Mouse (Mus musculus): ENCODE data around the gene Sytl4.

Gene Sytl4
- long read RNA-seq, experiment 1, partial matches to known transcripts = 0 of 4 reads
- long read RNA-seq, experiment 1, other reads (novel, unspliced or antisense) = 2 of 4 reads
- long read RNA-seq, experiment 2, partial matches to known transcripts = 2 of 6 reads
- long read RNA-seq, experiment 2, other reads (novel, unspliced or antisense) = 3 of 6 reads

DNA sequence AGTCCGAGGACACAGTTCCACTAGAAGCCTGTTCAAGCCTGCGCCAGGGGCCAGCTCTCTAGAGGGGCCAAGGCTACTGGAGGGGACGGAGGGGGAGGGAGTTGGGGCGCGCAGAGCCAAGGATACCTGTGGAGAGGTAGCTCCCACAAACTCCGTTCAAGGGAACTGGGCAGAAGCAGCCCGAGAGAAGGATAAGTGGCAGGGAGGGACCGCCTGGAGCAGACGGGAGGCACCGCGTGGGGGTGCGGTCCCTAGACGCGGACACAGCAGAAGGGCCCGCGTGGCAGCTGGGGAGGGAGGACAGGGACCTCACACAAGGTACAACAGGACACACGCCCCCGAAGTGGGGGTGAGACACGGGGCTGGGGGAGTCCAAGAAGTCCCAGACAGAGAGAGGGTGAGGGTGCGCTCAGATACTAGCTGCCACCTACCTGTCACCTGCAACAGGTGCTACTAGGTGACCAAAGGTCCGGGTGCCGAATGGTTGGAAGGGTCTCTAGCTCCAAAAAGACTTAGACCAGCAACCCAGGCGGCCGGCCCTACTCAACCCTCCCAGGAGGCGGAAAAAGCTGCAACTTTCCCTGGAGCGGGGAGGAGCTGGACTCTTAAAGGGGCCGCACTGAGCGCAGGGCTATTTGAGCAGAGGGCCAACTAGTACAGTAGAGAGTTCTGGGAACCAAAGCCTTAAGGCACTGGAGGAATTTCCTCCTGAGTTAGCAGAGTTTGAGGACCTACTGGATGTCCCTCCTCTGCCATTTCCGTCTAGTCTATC lies at the start of gene Sytl4:
TSS of gene Sytl4 (minus strand) at position 582 of the 772 bp plus-strand sequence.
- intact Hi-C loops (cut with DNase I) = no loop called here

DNA sequence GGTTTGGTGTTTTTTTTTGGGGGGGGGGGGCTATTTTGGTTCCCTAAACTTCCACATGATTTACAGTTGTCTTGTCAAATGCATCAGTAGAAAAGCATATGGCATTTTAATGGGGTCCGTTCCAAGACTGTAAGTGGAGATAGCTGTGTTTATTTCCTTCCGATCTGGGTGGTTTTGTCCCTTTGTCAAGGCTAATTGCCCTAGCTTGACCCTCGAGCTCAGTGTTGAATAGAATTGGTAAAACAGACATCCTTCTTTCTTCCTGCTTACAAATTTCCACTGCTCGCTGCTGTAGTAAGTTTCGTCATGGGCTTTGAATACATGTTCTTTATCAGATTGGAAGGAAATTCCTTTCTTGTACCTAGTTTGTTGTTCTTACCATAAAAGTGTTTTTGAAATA lies 39.1 kb upstream of the Sytl4 start:
- intact Hi-C loops (cut with DNase I) = no loop called here

DNA sequence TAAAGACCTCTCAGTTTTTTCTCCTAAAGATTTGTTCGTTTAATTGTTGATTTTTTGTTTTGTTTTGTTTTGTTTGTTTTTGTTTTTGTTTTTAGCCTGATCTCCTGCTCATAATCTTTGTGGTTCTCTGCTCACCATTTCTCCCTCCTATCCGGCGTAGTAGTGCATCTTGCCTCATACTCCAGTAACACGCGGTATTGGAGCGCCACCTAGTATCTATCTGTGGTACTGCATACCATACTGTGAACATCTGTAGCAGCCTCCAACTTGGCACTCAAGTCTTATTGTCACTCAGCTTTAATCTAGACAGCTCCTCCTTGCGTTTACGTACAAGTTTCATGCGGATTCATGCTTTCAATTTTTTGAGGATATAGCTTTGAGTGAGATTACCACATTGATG lies 37.4 kb upstream of the Sytl4 start:
- intact Hi-C loops (cut with DNase I) = loop anchor here (1.0 to 10.0 kb wide), 3 partner anchors 72 to 234 kb away; no protein-coding TSS in a partner anchor

DNA sequence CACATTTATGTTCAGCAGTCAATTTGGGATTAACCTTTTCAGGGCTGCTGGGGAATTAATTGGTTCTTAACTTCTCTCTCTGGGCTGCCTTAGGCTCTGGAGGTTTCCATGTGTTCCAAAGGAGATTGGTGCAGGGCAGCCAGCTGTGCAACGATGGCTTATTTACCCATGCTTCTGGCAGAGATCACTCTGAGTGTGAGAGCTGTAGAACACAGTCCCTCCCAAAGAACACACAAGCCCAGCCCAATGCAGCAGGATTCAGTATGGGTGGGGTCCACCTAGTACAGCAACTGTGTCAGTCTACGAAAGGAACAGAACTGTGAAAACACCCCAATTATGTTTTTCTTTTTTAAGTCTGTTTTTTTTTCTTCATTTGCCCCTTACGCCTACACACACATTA lies 14.3 kb upstream of the Sytl4 start:
- intact Hi-C loops (cut with DNase I) = no loop called here

DNA sequence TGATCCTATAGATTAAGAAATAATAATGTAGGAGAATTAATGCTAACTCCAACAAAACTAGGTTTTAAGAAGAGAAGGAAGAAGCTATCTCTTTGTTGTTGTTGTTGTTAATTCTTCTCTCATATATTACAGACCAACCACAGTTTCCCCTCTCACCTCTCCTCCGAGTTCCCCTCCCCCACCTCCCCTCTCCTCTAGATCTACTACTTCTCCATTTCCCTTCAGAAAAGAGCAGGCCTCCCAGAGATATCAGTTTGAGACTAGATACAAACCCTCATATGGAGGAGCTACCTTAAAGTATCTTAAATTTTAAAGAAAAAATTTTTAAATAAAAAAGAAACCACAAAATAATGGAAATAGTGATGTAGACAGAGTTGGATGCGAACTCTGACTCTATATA lies 17.0 kb downstream of the Sytl4 start:
- intact Hi-C loops (cut with DNase I) = no loop called here

DNA sequence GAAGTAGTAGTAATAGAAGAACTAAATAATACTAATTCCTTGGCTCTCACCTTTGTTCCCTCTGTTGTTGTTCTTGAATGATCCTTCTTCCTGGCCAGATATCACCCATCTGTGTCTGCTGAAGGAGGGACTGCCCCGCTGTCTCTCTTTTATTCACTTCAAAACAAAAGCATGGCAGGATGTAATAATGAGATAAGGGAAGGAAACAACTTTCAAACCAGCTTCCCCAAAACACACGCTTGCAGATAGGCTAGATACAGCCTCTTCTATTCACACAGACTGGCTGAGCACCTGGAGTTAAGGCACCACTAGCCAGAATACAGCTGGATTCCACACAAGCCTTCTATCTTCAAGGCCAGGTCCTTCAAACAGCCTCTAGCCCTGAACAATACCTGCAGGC lies 21.0 kb downstream of the Sytl4 start:
- intact Hi-C loops (cut with DNase I) = no loop called here

DNA sequence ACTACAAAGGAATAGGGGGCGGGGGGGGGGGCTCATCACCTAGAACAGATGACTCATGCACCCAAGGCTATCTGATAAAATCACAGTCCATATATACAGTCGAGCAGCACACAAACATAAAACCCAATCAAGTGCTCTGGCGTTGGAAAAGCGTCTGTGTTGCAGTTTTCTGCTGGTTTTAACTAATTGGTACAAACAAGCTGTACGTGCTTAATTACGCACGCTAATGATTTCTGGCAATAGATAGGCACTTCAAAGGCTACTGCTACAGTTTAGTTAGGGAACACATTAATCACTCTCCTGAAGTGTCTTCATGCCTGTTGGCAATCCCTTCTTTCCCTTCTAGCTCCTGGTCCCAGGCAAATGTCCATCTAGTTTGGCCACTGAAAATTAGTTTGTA lies 27.0 kb downstream of the Sytl4 start:
- intact Hi-C loops (cut with DNase I) = no loop called here

DNA sequence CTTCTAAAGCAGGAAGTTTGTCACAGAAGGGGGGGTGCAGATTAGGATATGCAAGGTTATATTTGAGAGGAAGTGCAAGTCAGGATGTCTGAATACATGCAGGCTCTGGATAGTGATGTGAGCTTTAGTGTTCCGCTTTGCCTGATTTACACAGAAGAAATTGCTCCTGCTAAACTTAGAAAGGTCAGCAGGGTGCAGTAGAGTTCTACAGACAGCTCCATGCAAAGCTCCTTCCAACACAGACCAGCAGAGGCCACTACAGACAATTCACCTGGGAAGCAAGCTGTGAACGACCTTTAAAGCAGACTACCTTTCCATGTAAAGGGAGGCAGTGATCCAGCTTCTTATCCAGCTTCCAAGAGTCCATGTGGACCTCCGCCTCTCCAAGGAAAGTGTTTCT lies 34.2 kb downstream of the Sytl4 start:
- intact Hi-C loops (cut with DNase I) = loop anchor here (1.0 kb wide), 1 partner anchor 72 kb away; no protein-coding TSS in a partner anchor

DNA sequence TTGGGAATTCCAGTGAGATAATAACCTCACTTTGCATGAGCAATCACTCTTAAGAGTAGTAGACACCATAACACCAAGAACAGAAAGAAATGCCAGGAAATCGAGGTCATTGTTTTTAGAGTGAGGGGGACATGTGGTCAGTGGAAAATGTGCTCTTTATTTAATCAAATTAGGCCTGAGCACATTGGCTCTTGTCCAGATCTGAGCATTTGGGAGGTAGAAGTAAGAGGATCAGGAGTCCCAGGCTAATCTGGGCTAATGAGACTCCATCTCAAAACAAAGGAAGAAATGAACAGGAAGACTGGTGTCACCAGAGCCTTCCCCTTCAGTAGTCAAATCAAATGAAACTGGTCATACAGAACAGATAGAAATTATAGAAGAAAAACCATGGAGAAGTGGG lies 42.1 kb downstream of the Sytl4 start:
- intact Hi-C loops (cut with DNase I) = no loop called here

DNA sequence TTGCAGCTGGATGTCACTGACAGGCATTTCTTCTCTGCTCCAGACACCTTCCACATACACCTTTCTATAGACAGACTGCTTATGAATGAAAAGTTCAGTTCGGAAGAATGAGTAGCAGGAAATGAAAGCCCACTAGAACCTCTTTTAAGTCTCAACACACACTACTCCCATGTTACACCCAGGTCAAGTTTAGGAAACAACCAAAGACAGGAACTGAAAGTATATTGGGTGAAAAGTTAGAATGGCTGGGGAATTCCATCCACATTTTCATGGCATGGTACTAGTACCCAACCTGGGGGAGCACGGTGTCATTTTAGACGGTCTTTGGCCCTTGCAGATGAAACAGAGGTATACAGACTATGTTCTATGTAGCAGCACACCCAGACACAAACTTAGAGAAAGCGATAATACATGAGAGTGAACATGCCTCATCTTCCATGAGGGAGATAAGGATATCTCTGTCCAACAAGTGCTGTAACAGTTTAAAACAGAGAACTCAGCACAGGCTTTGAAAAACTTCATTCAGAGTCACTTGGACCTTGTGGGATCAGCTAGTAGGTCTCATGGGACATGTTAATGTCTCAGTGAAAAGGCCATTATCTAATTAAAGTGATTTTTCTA lies 44.9 kb downstream of the Sytl4 start:
- intact Hi-C loops (cut with DNase I) = no loop called here

DNA sequence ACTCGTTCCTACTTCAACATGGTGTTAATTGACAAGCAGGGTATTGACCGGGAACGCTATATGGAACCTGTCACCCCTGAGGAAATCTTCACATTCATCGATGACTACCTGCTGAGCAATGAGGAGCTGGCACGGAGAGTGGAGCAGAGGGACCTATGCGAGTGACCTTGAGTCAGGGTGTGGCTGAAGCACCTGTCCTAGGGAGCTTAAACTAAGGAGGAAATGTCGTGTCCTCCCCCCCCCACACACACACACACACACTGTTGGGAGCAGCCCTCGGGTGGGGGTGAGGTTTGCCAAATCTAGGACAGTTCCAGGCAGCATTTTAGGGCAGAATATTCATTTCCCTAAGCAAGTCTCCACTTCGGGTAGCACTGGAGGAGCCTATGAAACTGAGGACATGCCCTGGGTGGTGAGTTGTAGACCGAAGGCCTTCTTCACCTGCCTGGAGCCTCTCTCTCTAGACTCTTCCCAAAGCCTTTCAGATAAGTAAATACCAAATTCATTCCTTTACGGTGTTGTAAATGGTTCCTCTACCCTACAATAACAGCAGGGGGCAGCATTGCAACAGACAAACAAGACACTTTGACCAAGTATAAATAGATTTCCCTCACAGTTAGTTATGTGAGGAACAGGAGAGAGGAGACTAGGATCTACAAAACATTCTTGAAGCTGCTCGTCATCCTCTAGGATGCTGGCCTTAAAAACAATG lies 50.2 kb downstream of the Sytl4 start:
- intact Hi-C loops (cut with DNase I) = loop anchor here (5.0 kb wide), 1 partner anchor 86 kb away; no protein-coding TSS in a partner anchor

DNA sequence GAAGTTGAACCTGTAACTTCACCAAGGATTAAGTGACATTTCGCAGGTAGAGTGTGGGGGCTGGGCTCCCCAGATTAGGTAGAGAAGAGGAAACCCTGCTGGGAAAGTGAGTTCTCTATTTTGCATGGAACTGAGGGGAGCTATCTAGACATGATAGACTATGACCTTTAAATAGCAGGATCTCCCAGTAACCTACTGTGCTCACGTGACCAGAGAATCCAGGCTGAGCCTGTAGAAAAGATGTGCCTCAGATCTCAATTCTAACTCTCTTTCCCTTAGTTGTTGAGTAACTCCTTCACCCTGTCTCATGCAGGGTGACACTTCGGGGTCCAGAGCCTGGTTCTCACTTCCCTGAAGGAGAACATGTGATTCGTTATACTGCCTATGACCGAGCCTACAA lies 54.9 kb downstream of the Sytl4 start:
- intact Hi-C loops (cut with DNase I) = no loop called here

DNA sequence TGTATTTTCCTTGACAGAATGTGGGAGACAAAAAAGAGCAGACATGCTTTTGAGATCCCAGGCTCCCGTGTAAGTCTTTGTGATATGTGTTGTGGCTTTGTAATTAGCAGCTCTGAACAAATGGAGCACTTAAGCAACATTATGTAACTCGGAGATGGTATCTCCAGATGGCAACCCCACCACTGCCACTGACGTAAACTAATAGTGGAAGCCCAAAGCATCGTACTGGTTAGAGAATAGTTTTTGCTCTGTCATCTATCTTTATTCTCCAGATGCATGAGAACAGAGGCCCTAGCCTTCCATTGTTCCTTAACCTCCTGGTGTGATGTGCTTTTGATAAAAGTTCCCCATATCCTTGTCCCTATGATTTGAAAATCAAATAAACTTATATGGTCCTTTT lies 60.4 kb downstream of the Sytl4 start:
- intact Hi-C loops (cut with DNase I) = no loop called here

DNA sequence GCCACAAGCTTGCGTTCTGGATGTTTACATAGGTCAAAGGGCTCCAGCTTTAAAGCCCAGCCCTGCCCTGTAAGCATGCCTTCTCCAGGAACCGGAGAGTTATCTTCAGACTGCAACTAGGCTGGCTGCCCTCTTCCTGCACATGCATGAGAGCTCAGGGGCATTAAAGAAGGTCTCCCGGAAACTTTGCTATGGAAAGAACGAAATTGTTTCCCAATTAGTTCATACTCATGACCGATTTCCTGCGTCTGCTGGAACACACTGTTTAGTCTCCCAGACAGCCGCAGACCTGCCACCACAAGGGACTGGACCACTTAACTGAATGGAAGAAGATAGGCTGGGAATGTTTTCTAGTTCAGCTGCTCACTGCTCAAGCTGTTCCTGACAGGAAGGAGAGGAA lies 67.4 kb downstream of the Sytl4 start:
- intact Hi-C loops (cut with DNase I) = no loop called here

DNA sequence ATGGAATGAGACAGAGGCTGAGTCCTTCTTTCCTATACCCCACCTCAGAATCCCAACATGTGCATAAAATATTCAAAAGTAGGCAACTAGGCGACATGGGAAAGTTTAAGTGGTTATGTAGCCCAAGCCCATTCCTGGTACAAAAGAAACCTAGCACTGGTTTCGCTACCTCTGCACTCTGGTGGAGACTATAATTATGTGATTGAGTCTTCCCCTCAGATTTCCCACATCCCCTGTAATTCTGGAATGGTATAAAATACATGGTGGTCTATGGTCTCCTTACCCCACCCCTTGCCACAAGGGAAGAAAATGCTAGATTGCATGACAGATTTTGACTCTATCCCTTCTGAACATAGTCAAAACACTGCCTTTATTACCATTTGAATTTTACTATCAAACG lies 68.6 kb downstream of the Sytl4 start:
- intact Hi-C loops (cut with DNase I) = no loop called here

DNA sequence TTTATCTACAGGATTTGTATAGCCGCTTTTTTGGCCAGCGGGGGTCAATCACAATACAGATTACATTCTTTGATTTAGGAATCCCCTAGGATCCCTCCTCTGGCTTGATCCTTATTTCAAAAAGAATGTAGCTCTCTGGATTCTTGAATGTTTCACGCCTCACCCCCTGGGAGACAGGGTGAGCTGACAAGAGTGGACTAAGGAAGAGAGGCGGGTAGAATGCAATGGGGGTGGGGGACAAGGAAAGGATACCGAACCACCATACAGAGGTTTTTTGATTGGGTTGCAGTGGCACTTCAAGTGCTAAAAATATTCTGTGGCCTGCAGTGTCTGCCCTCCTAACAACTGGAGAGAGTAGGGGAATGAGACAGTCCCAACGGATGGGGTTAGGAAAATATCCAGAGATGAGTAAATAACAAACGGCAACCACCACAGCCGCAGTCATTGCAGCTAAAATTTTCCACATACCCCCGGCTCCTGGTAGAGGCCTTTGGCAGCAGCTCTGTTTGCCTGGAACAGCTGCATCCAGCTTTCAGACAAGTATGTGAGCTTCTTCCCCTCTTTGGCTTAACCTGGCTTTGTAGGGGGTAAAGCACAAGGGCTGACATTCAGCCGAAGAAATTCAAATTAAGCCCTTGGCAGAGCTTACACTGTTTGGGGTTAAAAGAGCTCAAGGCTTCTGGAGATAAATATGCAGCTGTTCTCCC lies 70.1 kb downstream of the Sytl4 start:
- intact Hi-C loops (cut with DNase I) = no loop called here

DNA sequence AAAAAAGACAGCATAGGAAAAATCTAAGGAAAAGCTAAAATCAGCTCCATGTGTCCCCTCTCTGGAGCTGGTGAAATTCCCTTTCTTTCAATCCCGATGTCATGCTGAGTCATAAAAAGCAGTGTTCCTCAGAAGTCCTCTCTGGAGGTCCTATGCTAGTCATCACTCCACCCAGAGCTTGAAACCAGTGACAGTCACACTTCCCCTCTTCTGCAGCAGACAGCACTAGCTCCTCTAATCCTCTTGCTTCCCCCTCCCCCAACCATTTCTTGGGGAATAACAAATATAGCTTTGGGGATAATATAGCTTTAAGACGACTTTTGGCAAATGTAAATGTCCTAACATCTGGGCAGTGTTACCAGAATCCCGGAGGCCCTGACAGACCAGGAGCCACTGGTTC lies 73.4 kb downstream of the Sytl4 start, which contains the start of gene Srpx2:
TSS of gene Srpx2 (plus strand) at position 166 of the 400 bp plus-strand sequence.
- intact Hi-C loops (cut with DNase I) = no loop called here

DNA sequence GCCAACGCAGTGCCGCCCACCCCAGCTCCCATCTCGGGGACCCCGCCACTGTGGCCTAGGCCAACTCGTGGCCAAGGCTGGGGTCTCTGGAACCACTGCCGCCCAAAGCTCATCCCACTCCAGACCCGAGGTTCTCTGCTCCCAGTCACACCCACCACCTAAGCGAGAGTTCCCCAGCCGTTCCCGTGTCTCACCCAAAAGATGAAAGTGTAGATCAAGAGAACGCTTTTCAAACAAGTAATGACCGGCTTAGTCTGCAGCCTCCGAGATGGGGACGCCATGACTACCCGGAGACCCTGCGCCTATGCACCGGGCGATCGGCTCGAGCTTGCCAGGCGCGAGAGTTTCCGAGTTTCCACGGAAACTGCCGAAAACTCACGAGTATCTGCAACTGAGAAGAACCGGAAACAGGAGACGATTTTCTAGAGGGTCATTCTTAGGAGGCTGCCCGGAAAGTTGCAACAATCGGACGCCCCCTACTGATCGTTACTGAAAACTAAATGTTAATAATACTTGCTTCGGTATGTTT lies 83.5 kb downstream of the Sytl4 start, which contains the start of gene Tspan6:
TSS of gene Tspan6 (minus strand) at position 416 of the 529 bp plus-strand sequence.
- intact Hi-C loops (cut with DNase I) = loop anchor here (5.0 kb wide), 1 partner anchor 111 kb away; no protein-coding TSS in a partner anchor

DNA sequence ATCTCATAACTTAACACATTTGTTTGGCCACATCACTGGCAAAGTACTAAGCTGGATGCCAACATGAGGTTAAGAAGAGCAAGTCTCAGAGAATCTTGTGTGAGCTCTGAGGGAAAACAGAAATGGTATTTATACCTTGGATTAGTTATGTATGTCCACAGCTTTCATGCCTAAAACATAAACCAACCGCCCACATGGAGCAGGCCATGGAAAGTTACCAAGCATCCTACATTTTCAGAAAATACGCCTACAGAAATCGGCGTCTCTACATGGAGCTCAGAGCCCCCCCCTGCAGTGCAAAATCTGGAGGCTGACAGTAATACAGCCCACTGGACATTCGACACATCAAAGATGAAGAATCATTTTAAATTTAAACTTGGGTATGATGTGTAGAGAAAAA lies 93.5 kb downstream of the Sytl4 start:
- intact Hi-C loops (cut with DNase I) = no loop called here

DNA sequence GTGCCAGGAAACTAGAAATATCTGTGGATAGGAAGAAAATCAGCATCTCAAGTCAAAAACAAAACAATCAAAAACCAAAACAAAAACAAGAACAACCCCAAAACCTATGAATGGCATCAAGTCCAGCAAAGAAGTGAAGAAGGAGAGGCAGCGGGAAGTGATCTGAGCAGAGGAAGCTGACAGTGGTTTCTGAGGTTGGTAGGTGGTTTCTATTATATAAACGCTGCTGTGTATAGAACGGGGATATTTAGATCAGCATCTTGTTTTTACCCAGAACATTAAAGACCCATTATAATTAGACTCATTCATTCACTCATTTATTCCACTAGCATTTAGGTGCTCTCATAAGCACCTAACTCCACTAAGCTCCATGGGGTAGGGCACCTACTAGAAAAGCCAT lies 94.3 kb downstream of the Sytl4 start:
- intact Hi-C loops (cut with DNase I) = no loop called here

Data from adrenal gland (tissue).